Mouse (Mus musculus) megakaryocyte, embryonic 14.5 days (primary cell): ENCODE measurements at regions not wholly inside any gene's neighbourhood (a gene's known extent, or its start where the extent isn't known, plus 50 kb on each side); places are given as distances from the start of the nearest gene placed in this dataset.

ENCODE experiments used
- FLI1 ChIP-seq: IDR thresholded peaks from 2 replicates; pipeline ENCODE4 v1.6.1; 2012; ENCODE audit warnings: low read length, inconsistent platforms, mixed read lengths
- GATA1 ChIP-seq: IDR thresholded peaks from 3 replicates; pipeline ENCODE4 v1.6.1; 2012; ENCODE audit warnings: mixed read lengths, low read length, inconsistent platforms, borderline replicate concordance

DNA sequence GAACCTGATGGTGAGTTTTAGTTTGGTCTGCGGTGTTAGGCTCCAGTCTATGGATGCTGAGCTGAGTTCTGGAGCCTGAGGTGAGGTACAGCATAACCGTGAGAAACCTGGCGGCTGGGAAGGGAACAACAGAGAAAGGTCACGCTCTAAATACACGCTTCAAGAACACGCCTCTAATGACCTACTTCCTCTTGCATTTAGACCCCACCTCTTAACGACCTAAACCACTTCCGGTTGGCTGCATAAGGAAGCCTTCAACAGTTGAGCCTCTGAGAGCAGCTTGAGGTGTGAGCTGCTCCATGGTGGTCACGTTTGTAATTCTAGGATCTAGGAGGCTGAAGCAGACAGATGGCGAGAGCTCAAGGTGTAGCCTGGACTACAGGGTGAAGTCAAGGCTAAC is 175.8 kb downstream of the Zfp365 start:
- TF ChIP-seq GATA1 (no peak), FLI1 (no peak)
